Mouse (Mus musculus): ENCODE measurements at regions not wholly inside any gene's neighbourhood (a gene's known extent, or its start where the extent isn't known, plus 50 kb on each side); places are given as distances from the start of the nearest gene placed in this dataset.

GRCm38 (mm10) chr6:107431033-107431432, 98.5 kb upstream of the Lrrn1 start:
- TF ChIP-seq ZC3H11A (IDR thresholded peaks at IDR 0.05; ENCODE audit: borderline replicate concordance, low read depth, low read length) = no peak
- TF ChIP-seq MAFK (IDR thresholded peaks at IDR 0.05; ENCODE audit: insufficient read depth, low read depth, low read length) = no peak
